In genomic region chr11:69547071-69547470, GRCm38 (mm10) we compare ENCODE assay signal across 9 mouse cellular contexts. TPM values are rescaled to one million over a fixed set of nuclear protein-coding genes. Genes with fewer than 3 reads are reported as not detected.
A peak's percentile ranks its signal among the peaks of the same experiment; 100 is the strongest.
DNase-seq lines count a peak whose midpoint lies in the region; ATAC-seq lines count a peak whose summit lies in the region.
"Had no signal": no experiment of that assay in that cellular context is flagged by ENCODE, and none has a peak within 500 bp of the region (broad histone marks: within the 10 kb centered on the region; RNA-seq: fewer than 3 reads in every experiment).

No protein-coding gene starts in this region.

- H3K4me3 ChIP-seq in heart, embryonic 13.5 days, result peak overlapping the region; percentile 61
- H3K4me3 ChIP-seq in kidney, embryonic 16.5 days (ENCODE audit: low read length), result peak overlapping the region; percentile 60

- H3K9ac ChIP-seq in heart, embryonic 13.5 days, result peak overlapping the region; percentile 82
- peak overlapping the region; percentile 74 for H3K9ac ChIP-seq in kidney, embryonic 16.5 days (replicated peaks; ENCODE audit: low read length)

- H3K27ac ChIP-seq in heart, embryonic 13.5 days (replicated peaks), result peak overlapping the region; percentile 70
- peak overlapping the region; percentile 69 for H3K27ac ChIP-seq in kidney, embryonic 16.5 days (ENCODE audit: low read length)
- H3K27ac ChIP-seq: macrophage had no signal

- peaks cover 25% of the 10 kb centered on the region for H3K27me3 ChIP-seq in heart, embryonic 13.5 days (replicated peaks)
- 0 out of 2 replicates have a peak, but pooled peaks cover 3% of the 10 kb centered on the region for H3K27me3 ChIP-seq in kidney, embryonic 16.5 days (ENCODE audit: insufficient read depth, low read length)

- 7% methylated on average over 15 of the region's 15 CpGs for WGBS in heart, embryonic 13.5 days
- 2% methylated on average over 15 of the region's 15 CpGs for WGBS in kidney, embryonic 16.5 days

- DNase-seq in cerebellum, adult 8-10 months, result peak; percentile 23
- no peak for DNase-seq in cerebellum, adult 9-11 months
- DNase-seq in urinary bladder, postnatal 36 days (ENCODE audit: low spot score in 2 of 2), result peak; percentile 19 to 33
- no peak for DNase-seq in urinary bladder, postnatal 10 days (ENCODE audit: low spot score)
- DNase-seq in lung, postnatal 14 days, result peak; percentile 53
- DNase-seq in thymus, postnatal 0 days (ENCODE audit: low spot score), result peak; percentile 45

- H3K4me2 ChIP-seq in heart, embryonic 13.5 days, result peak overlapping the region; percentile 93
- peak overlapping the region; percentile 80 for H3K4me2 ChIP-seq in kidney, embryonic 16.5 days (replicated peaks; ENCODE audit: low read depth, low read length)

- ATAC-seq in heart, embryonic 13.5 days (ENCODE audit: extremely low read depth, insufficient number of reproducible peaks, low FRiP score, low TSS enrichment), result no peak
- no peak for ATAC-seq in kidney, embryonic 16.5 days (ENCODE audit: low FRiP score, low TSS enrichment)

- H3K36me3 ChIP-seq in heart, embryonic 13.5 days, result no peaks in the 10 kb centered on the region
- H3K36me3 ChIP-seq in kidney, embryonic 16.5 days (ENCODE audit: insufficient read depth, low read length), result no peaks in the 10 kb centered on the region

- no peaks in the 10 kb centered on the region for H3K9me3 ChIP-seq in heart, embryonic 13.5 days
- no peaks in the 10 kb centered on the region for H3K9me3 ChIP-seq in kidney, embryonic 16.5 days (ENCODE audit: low read length)

- H3K4me1 ChIP-seq in heart, embryonic 13.5 days, result peaks cover 14% of the 10 kb centered on the region
- peaks cover 24% of the 10 kb centered on the region for H3K4me1 ChIP-seq in kidney, embryonic 16.5 days (ENCODE audit: insufficient read depth, low read length)

RNA-seq across cellular contexts. Expression of gene Dnah2, which starts 1.8 kb away (rescaled TPM):
- polyA plus RNA-seq in heart, embryonic 13.5 days (2015; fragmentation: Nextera tagmentation; extraction: Ambion mirVana), result 0.07 and 0.28 TPM in 2 replicates
- 0.69 and 0.90 TPM in 2 replicates for polyA plus RNA-seq in kidney, embryonic 16.5 days (2015; fragmentation: Nextera tagmentation; extraction: Ambion mirVana)
- 0.12 and 0.20 TPM in 2 replicates for polyA plus RNA-seq in thymus, postnatal 0 days (2015; fragmentation: Nextera tagmentation; extraction: Ambion mirVana)

RNA-seq across cellular contexts. Expression of gene Efnb3, which starts 12.9 kb away (rescaled TPM):
- 56.2 and 59.9 TPM in 2 replicates for polyA plus RNA-seq in heart, embryonic 13.5 days (2015; fragmentation: Nextera tagmentation; extraction: Ambion mirVana)
- polyA plus RNA-seq in kidney, embryonic 16.5 days (2015; fragmentation: Nextera tagmentation; extraction: Ambion mirVana), result 11.8 and 12.6 TPM in 2 replicates
- 0.61 and 0.77 TPM in 2 replicates for polyA plus RNA-seq in thymus, postnatal 0 days (2015; fragmentation: Nextera tagmentation; extraction: Ambion mirVana)

RNA-seq across cellular contexts. Expression of gene Wrap53, which starts 33.0 kb away (rescaled TPM):
- 16.8 TPM in 2 replicates for polyA plus RNA-seq in heart, embryonic 13.5 days (2015; fragmentation: Nextera tagmentation; extraction: Ambion mirVana)
- polyA plus RNA-seq in kidney, embryonic 16.5 days (2015; fragmentation: Nextera tagmentation; extraction: Ambion mirVana), result 29.3 and 30.3 TPM in 2 replicates
- 27.0 and 30.6 TPM in 2 replicates for polyA plus RNA-seq in thymus, postnatal 0 days (2015; fragmentation: Nextera tagmentation; extraction: Ambion mirVana)

RNA-seq across cellular contexts. Expression of gene Trp53, which starts 33.1 kb away (rescaled TPM):
- polyA plus RNA-seq in heart, embryonic 13.5 days (2015; fragmentation: Nextera tagmentation; extraction: Ambion mirVana), result 82.6 and 86.5 TPM in 2 replicates
- 191 and 205 TPM in 2 replicates for polyA plus RNA-seq in kidney, embryonic 16.5 days (2015; fragmentation: Nextera tagmentation; extraction: Ambion mirVana)
- 138 and 165 TPM in 2 replicates for polyA plus RNA-seq in thymus, postnatal 0 days (2015; fragmentation: Nextera tagmentation; extraction: Ambion mirVana)

RNA-seq across cellular contexts. Expression of gene Atp1b2, which starts 58.7 kb away (rescaled TPM):
- 24.5 and 25.0 TPM in 2 replicates for polyA plus RNA-seq in heart, embryonic 13.5 days (2015; fragmentation: Nextera tagmentation; extraction: Ambion mirVana)
- 12.3 and 14.3 TPM in 2 replicates for polyA plus RNA-seq in kidney, embryonic 16.5 days (2015; fragmentation: Nextera tagmentation; extraction: Ambion mirVana)
- polyA plus RNA-seq in thymus, postnatal 0 days (2015; fragmentation: Nextera tagmentation; extraction: Ambion mirVana), result 1.7 and 1.8 TPM in 2 replicates
- polyA plus RNA-seq: macrophage had no signal

Comparison
In these comparisons a context has a peak if more than half of its experiments do, and no peak if none do; other contexts are left out.
1. DNase-seq: peak in cerebellum, adult 8-10 months (single experiment), urinary bladder, postnatal 36 days (2 of 2), lung, postnatal 14 days (single experiment) and thymus, postnatal 0 days (single experiment); none in cerebellum, adult 9-11 months (single experiment) and urinary bladder, postnatal 10 days (single experiment).